Mouse (Mus musculus) spleen, adult 2 months (tissue): ENCODE measurements around the gene Prss53. TPM values are rescaled to one million over a fixed set of nuclear protein-coding genes. Genes with fewer than 3 reads are reported as not detected.

Experiments
- DNase-seq, 2 experiments: peaks; one replicate each; pipeline versions ENCODE4 v3.0.0 to v3.0.0-alpha.2; 2012 to 2021; ENCODE audit warnings: low spot score in 2 of 2, low read depth in 1 of 2
- H3K27ac ChIP-seq: fragments of 200-500 bp; 2 replicates; pipeline ENCODE4 v1.5.1; 2012; ENCODE audit warnings: low read length, inconsistent platforms; ENCODE audit not compliant: insufficient read depth
- H3K27me3 ChIP-seq: fragments of 200-500 bp; 2 replicates; pipeline ENCODE4 v1.6.1; 2012; ENCODE audit warnings: mild to moderate bottlenecking, moderate library complexity, low read length, inconsistent platforms; ENCODE audit not compliant: control insufficient read depth, insufficient read depth
- H3K36me3 ChIP-seq: fragments of 200-500 bp; 2 replicates; pipeline ENCODE4 v1.6.1; 2012; ENCODE audit warnings: mild to moderate bottlenecking, low read length, inconsistent platforms; ENCODE audit not compliant: control insufficient read depth, insufficient read depth
- H3K4me1 ChIP-seq: fragments of 200-500 bp; 2 replicates; pipeline ENCODE4 v1.6.1; 2011; ENCODE audit warnings: inconsistent platforms; ENCODE audit not compliant: control insufficient read depth, insufficient read depth, insufficient read length
- H3K4me3 ChIP-seq: fragments of 200-500 bp; 2 replicates; pipeline ENCODE4 v1.5.1; 2011; ENCODE audit warnings: mild to moderate bottlenecking, inconsistent platforms; ENCODE audit not compliant: insufficient read depth, insufficient read length; ENCODE audit errors: extremely low read depth
- CTCF ChIP-seq: fragments of 200-500 bp; IDR thresholded peaks from 2 replicates; pipeline ENCODE4 v1.5.1; 2011; ENCODE audit warnings: mild to moderate bottlenecking, inconsistent platforms; ENCODE audit not compliant: insufficient read depth, insufficient read length, insufficient replicate concordance; ENCODE audit errors: extremely low read depth
- POLR2A ChIP-seq: fragments of 200-500 bp; IDR thresholded peaks from 2 replicates; pipeline ENCODE4 v1.6.1; 2011; ENCODE audit warnings: low read depth, low read length, inconsistent platforms
- WGBS: fragments of 180-500 bp; shearing (Covaris S2); methylation state at CpG from one replicate; pipeline ENCODE4 v1.1.7; 2018; 5-methylcytosine and 5-hydroxymethylcytosine counted together
- polyA plus RNA-seq: library from polyadenylated mRNA; depleted of rRNA; stranded (reverse); fragments of >200 nt; gene quantifications from 2 replicates; pipeline ENCODE4 v1.2.3, GENCODE M21; 2012

Gene Prss53
- polyA plus RNA-seq, 1 experiment, result 1.7 TPM

GRCm38 (mm10) chr7:127931351-127932135 lies 40.8 kb upstream of the Prss53 start:
- H3K4me1 ChIP-seq, result peaks cover 3% of the 10 kb centered on the region; the same call in 1 of the 2 replicates

GRCm38 (mm10) chr7:127930636-127931035 lies 39.9 kb upstream of the Prss53 start:
- no peak for DNase-seq
- 82% methylated on average over 5 of the region's 5 CpGs for WGBS
- no peaks in the 10 kb centered on the region for H3K27me3 ChIP-seq
- H3K4me1 ChIP-seq, result no peaks in the 10 kb centered on the region
- no peak overlapping the region for H3K4me3 ChIP-seq
- TF ChIP-seq POLR2A, result no peak
- no peak for TF ChIP-seq CTCF
- peaks cover 7% of the 10 kb centered on the region; the same call in 1 of the 2 replicates for H3K36me3 ChIP-seq
- no peak overlapping the region for H3K27ac ChIP-seq

More at GRCm38 (mm10) chr7:127931351-127932135, 40.8 kb upstream of the Prss53 start:
- WGBS, result 57% methylated on average over 13 of the region's 13 CpGs
- H3K36me3 ChIP-seq, result peaks cover 1% of the 10 kb centered on the region; the same call in 1 of the 2 replicates
- no peak overlapping the region for H3K4me3 ChIP-seq
- no peak overlapping the region for H3K27ac ChIP-seq
- no peak for TF ChIP-seq CTCF
- TF ChIP-seq POLR2A, result no peak
- H3K27me3 ChIP-seq, result no peaks in the 10 kb centered on the region
- DNase-seq, result no peak

- Histone ChIP-seq H3K27me3 (no peaks in the 10 kb centered on the region), H3K4me1 (no peaks in the 10 kb centered on the region), H3K4me3 (no peak within 1 kb of the TSS), H3K36me3 (peaks cover 10% of the 10 kb centered on the region; the same call in 1 of the 2 replicates), H3K27ac (no peak within 1 kb of the TSS)
- no peak for DNase-seq
- no peak for TF ChIP-seq CTCF
- no peak for TF ChIP-seq POLR2A
- WGBS, result 80% methylated on average over 6 of the region's 6 CpGs
These were observed 39.2 kb upstream of the Prss53 start, which contains the start of gene Prss8 for GRCm38 (mm10) chr7:127929923-127930322. TSS of gene Prss8 (minus strand) at chr7:127930104.

GRCm38 (mm10) chr7:127928596-127928995 lies 37.8 kb upstream of the Prss53 start:
- WGBS, result 91% methylated on average over 5 of the region's 5 CpGs
- H3K4me3 ChIP-seq, result no peak overlapping the region
- H3K4me1 ChIP-seq, result no peaks in the 10 kb centered on the region
- no peak overlapping the region for H3K27ac ChIP-seq
- no peak for TF ChIP-seq POLR2A
- no peak for TF ChIP-seq CTCF
- no peaks in the 10 kb centered on the region for H3K27me3 ChIP-seq
- DNase-seq, result no peak
- H3K36me3 ChIP-seq, result peaks cover 13% of the 10 kb centered on the region; the same call in 1 of the 2 replicates

GRCm38 (mm10) chr7:127927726-127928125 lies 37.0 kb upstream of the Prss53 start:
- Histone ChIP-seq H3K36me3 (peaks cover 13% of the 10 kb centered on the region; the same call in 1 of the 2 replicates), H3K27me3 (no peaks in the 10 kb centered on the region), H3K4me1 (peaks cover 4% of the 10 kb centered on the region; the same call in 1 of the 2 replicates), H3K4me3 (no peak overlapping the region), H3K27ac (no peak overlapping the region)
- 90% methylated on average over 11 of the region's 11 CpGs for WGBS
- TF ChIP-seq POLR2A (no peak), CTCF (no peak)
- DNase-seq, result no peak

- WGBS, result 88% methylated on average over 11 of the region's 11 CpGs
- H3K4me3 ChIP-seq, result no peak overlapping the region
- H3K27ac ChIP-seq, result no peak overlapping the region
- peaks cover 12% of the 10 kb centered on the region; the same call in 1 of the 2 replicates for H3K4me1 ChIP-seq
- DNase-seq, result no peak
- no peaks in the 10 kb centered on the region for H3K27me3 ChIP-seq
- peaks cover 13% of the 10 kb centered on the region; the same call in 1 of the 2 replicates for H3K36me3 ChIP-seq
- no peak for TF ChIP-seq POLR2A
- TF ChIP-seq CTCF, result no peak
These were observed 36.1 kb upstream of the Prss53 start for GRCm38 (mm10) chr7:127926846-127927245.
